Mouse (Mus musculus) intestine, postnatal 0 days (tissue): ENCODE results near the gene Tmem141. TPM values are rescaled to one million over a fixed set of nuclear protein-coding genes. Genes with fewer than 3 reads are reported as not detected.
A peak's percentile ranks its signal among the peaks of the same experiment; 100 is the strongest.

Source experiments
- ATAC-seq: fragments of 200-750 bp; cut with Nextera tagmentation; 2 replicates; pipeline ENCODE4 v1.8.0; 2017; ENCODE audit warnings: mild to moderate bottlenecking, moderate TSS enrichment, moderate library complexity
- H3K27ac ChIP-seq: fragments of 300-500 bp; sonication (generic); 2 replicates; pipeline ENCODE4 v1.5.1; 2014; ENCODE audit warnings: mild to moderate bottlenecking, low read depth, low read length, moderate library complexity
- H3K27me3 ChIP-seq: fragments of 300-500 bp; sonication (generic); replicated peaks from 2 replicates; pipeline ENCODE4 v1.6.1; 2014; ENCODE audit warnings: low read length, mixed read lengths; ENCODE audit not compliant: control insufficient read depth, insufficient read depth
- H3K36me3 ChIP-seq: fragments of 300-500 bp; sonication (generic); 2 replicates; pipeline ENCODE4 v1.6.1; 2014; ENCODE audit warnings: mild to moderate bottlenecking, moderate library complexity; ENCODE audit not compliant: control insufficient read depth, insufficient read depth
- H3K4me1 ChIP-seq: fragments of 300-500 bp; sonication (generic); replicated peaks from 2 replicates; pipeline ENCODE4 v1.6.1; 2014; ENCODE audit warnings: antibody characterized with exemption, low read length, mixed read lengths; ENCODE audit not compliant: control insufficient read depth, insufficient read depth
- H3K4me2 ChIP-seq: fragments of 300-500 bp; sonication (generic); replicated peaks from 2 replicates; pipeline ENCODE4 v1.6.1; 2014; ENCODE audit warnings: low read depth, mild to moderate bottlenecking, moderate library complexity
- H3K4me3 ChIP-seq: fragments of 300-500 bp; sonication (generic); 2 replicates; pipeline ENCODE4 v1.5.1; 2014; ENCODE audit warnings: low read depth, low read length
- H3K9ac ChIP-seq: fragments of 300-500 bp; sonication (generic); 2 replicates; pipeline ENCODE4 v1.6.1; 2014; ENCODE audit warnings: mild to moderate bottlenecking, low read depth, low read length
- H3K9me3 ChIP-seq: fragments of 300-500 bp; sonication (generic); 2 replicates; pipeline ENCODE4 v1.6.1; 2016; ENCODE audit warnings: mixed run types; ENCODE audit not compliant: control insufficient read depth
- CTCF ChIP-seq: sonication (generic); IDR thresholded peaks from 2 replicates; pipeline ENCODE4 v1.5.1; 2016; ENCODE audit warnings: low read depth, mild to moderate bottlenecking, control low read depth, antibody characterized with exemption, moderate library complexity
- WGBS: fragments of 180-500 bp; shearing (Covaris S2); extraction: QIAGEN DNeasy Blood & Tissue Kit; methylation state at CpG from one replicate; pipeline ENCODE4 v1.1.7; 2014; 5-methylcytosine and 5-hydroxymethylcytosine counted together
- polyA plus RNA-seq: library from polyadenylated mRNA; unstranded; fragments of >200 nt; fragmentation: Nextera tagmentation; extraction: Ambion mirVana; gene quantifications from 2 replicates; pipeline ENCODE4 v1.2.1, GENCODE M21; 2015

The Tmem141 gene
- polyA plus RNA-seq, 1 experiment from 2014 or later: 23.0 TPM

DNA sequence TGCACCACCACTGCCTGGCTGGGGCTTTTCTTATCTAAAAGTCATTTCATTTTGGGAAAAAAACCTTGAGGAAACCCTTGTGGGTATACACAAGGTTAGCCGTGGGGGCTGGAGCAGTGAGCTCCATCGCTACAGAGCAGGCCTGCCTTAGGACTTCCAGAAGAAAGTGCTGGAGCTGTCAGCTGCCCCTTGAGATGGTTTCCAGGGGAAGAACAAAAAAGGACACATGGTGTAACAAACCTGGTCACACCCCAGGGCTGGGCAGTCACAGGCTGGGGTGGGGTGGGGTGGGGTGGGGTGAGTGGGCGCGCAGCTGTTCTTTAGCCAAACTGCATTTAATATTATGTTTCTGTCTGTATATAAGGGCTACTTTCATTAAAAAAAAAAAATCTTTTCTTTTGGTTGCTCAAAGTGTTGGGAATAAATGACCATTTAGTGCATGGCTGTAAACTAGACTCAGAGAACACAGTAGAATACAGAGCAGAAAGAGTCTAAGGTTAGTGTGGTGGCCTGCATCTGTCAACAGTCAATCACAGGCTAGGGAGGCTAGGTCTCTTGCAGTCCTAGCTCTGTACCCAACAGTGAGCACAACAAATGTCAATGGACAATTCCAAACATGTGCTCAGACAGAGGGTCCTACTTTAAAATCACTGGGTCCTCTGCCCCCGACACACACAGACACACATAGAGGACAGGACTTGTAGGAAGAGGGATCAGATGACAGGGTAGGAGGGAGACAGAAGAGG is 24.9 kb downstream of the Tmem141 start:
- Histone ChIP-seq H3K4me2 (no peak overlapping the region), H3K27me3 (no peaks in the 10 kb centered on the region), H3K27ac (no peak overlapping the region), H3K4me1 (no peaks in the 10 kb centered on the region), H3K36me3 (peaks cover 83% of the 10 kb centered on the region), H3K4me3 (no peak overlapping the region), H3K9me3 (no peaks in the 10 kb centered on the region), H3K9ac (no peak overlapping the region)
- no peak for TF ChIP-seq CTCF
- WGBS: 88% methylated on average over 5 of the region's 5 CpGs
- ATAC-seq: no peak

DNA sequence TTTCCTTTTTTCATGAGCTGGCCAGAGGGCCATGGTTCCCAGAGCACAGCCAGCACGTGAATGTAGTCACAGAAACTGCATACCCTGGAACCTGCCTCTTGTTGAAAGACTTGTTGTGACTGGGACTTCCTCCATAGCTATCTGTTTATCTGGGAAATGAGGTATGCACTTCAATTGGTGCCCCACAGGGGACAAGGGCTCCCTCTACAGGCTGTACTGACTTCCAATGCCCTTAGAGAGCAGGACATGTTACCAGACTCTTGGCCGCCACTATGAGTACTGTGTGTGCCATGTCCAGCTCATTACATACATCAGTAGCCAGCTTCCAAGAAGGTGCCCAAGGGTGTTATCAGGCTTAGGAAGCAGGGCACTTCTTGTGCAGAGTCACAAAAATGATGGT is 29.9 kb downstream of the Tmem141 start:
- H3K27me3 ChIP-seq: no peaks in the 10 kb centered on the region
- no peak overlapping the region for H3K27ac ChIP-seq
- H3K9ac ChIP-seq: no peak overlapping the region
- peak; percentile 83 for TF ChIP-seq CTCF
- WGBS: 62% methylated on average over 2 of the region's 2 CpGs
- no peak overlapping the region for H3K4me2 ChIP-seq
- ATAC-seq: peak; percentile 54; the same call in 1 of the 2 replicates
- no peak overlapping the region for H3K4me3 ChIP-seq
- no peaks in the 10 kb centered on the region for H3K4me1 ChIP-seq
- peaks cover 69% of the 10 kb centered on the region for H3K36me3 ChIP-seq
- H3K9me3 ChIP-seq: no peaks in the 10 kb centered on the region

DNA sequence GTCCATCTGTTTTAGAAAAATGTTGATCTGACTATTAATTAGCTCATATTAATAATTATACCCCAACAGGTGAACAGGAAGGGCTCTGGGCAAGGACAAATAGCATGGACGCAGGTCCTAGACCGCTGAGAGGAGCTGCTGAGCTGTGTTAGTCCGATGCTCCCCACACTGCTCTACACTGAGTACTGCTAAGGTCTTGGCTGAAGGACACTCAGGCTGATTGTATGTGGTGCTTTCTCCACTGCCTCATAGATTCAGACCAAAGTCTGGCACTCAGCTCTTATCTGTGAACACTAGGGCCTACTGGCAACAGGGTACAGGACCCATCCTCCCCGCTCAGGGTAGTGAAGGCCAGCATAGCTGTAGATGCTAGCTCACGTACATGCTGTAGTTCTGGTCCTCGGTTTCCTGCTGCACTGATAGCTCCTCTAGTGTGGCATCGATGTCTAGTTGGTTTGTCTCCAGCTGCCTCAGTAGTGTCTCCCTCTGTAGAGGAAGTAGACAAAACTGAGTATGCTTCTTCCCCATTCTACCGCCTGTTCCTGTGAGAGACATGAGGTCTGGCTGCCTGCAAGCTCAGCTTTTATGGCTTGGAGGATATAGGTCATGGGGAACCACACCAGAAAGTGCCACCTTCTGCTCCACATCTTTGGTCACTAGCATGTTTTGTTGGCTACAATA is 33.4 kb downstream of the Tmem141 start:
- no peak for TF ChIP-seq CTCF
- Histone ChIP-seq H3K27me3 (no peaks in the 10 kb centered on the region), H3K9me3 (no peaks in the 10 kb centered on the region), H3K9ac (no peak overlapping the region), H3K4me1 (no peaks in the 10 kb centered on the region), H3K4me3 (no peak overlapping the region), H3K27ac (no peak overlapping the region), H3K36me3 (peaks cover 65% of the 10 kb centered on the region), H3K4me2 (no peak overlapping the region)
- WGBS: 92% methylated on average over 8 of the region's 8 CpGs
- no peak for ATAC-seq

DNA sequence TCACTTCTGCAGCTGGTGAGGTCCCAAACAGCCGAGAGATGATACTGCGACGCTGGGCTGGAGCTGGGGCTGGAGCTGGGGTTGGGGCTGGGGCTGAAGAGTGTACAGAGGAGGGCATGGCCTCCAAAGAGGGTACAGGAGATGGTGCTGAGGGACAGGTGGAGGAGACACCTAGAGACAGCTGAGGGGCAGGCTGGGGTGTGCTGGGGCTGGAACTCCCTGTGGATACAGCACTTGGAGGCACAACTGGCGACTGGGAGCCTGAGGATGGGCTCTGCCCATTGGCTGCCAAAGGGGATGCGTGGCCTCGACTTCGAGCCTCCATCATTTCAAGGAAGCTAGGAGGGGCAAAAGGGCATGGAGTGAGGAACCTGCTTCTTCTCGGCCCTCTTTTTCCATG is 34.5 kb downstream of the Tmem141 start:
- Histone ChIP-seq H3K9me3 (no peaks in the 10 kb centered on the region), H3K9ac (no peak overlapping the region), H3K27ac (no peak overlapping the region), H3K4me3 (no peak overlapping the region), H3K4me1 (0 out of 2 replicates have a peak, but pooled peaks cover 3% of the 10 kb centered on the region), H3K36me3 (peaks cover 64% of the 10 kb centered on the region), H3K27me3 (no peaks in the 10 kb centered on the region), H3K4me2 (no peak overlapping the region)
- TF ChIP-seq CTCF: no peak
- WGBS: 94% methylated on average over 8 of the region's 8 CpGs
- no peak for ATAC-seq

DNA sequence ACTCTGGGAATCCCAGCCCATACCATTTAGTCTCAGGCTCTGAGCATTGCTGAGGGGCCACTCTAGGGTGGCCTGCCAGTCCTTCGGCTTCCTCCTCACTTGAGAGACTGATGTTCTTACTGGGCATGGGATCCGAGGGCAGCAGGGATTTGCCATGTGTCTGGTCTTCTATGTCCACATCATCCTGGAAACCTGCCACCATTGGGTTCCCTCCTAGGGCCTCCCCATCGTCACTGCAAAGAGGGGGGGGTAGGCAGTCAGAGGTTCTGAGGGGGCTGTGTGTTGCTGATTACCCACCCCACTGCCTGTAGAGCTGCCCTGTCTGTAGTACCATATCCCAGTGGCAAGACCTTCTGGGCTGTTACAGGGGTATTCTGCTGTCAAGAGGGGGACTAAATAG is 36.2 kb downstream of the Tmem141 start:
- no peak overlapping the region for H3K9ac ChIP-seq
- no peak overlapping the region for H3K27ac ChIP-seq
- no peak overlapping the region for H3K4me2 ChIP-seq
- no peaks in the 10 kb centered on the region for H3K27me3 ChIP-seq
- TF ChIP-seq CTCF: no peak
- H3K36me3 ChIP-seq: peaks cover 47% of the 10 kb centered on the region
- 75% methylated on average over 3 of the region's 3 CpGs for WGBS
- no peak for ATAC-seq
- H3K4me3 ChIP-seq: no peak overlapping the region
- peaks cover 7% of the 10 kb centered on the region; the same call in 1 of the 2 replicates for H3K4me1 ChIP-seq
- H3K9me3 ChIP-seq: no peaks in the 10 kb centered on the region

DNA sequence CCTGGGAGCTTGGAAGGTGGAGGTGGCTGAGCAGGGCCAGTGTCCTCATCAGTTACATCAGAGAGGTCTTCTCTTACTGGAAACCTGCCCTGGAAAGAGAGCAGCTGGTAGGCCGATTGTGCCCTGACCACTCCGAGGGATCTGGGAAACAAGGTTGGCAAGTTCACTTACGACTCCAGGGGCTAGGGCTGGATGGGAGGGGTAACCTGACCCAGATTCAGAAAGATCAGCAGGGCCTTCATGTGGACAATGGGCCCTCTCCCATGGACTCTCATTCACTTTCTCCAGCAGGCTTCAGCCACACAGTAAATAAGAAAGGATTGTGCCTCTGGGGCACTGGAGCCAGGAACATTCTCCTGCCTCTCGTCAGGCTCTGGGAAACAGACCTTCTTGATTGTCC is 36.9 kb downstream of the Tmem141 start:
- H3K36me3 ChIP-seq: peaks cover 40% of the 10 kb centered on the region
- TF ChIP-seq CTCF: no peak
- WGBS: 86% methylated on average over 4 of the region's 4 CpGs
- peaks cover 7% of the 10 kb centered on the region for H3K27me3 ChIP-seq
- peaks cover 7% of the 10 kb centered on the region for H3K4me1 ChIP-seq
- H3K27ac ChIP-seq: no peak overlapping the region
- no peak overlapping the region for H3K4me2 ChIP-seq
- ATAC-seq: no peak
- no peak overlapping the region for H3K4me3 ChIP-seq
- no peaks in the 10 kb centered on the region for H3K9me3 ChIP-seq
- H3K9ac ChIP-seq: no peak overlapping the region
